Mouse (Mus musculus) CH12.LX (cell line): ENCODE measurements around the gene Atn1. TPM values are rescaled to one million over a fixed set of nuclear protein-coding genes. Genes with fewer than 3 reads are reported as not detected.

ENCODE experiments used
- DNase-seq: peaks from one replicate; pipeline ENCODE4 v3.0.0-alpha.2; 2013; ENCODE audit errors: extremely low read depth
- H3K27ac ChIP-seq: 2 replicates; pipeline ENCODE4 v1.5.1; 2012; ENCODE audit warnings: low read depth, mild to moderate bottlenecking, control low read depth, moderate library complexity; ENCODE audit not compliant: insufficient read depth
- H3K27me3 ChIP-seq: replicated peaks from 2 replicates; pipeline ENCODE3; 2012; ENCODE audit warnings: inconsistent platforms
- H3K36me3 ChIP-seq, 2 experiments: replicated peaks in 1 of 2; 2 replicates each; pipeline versions ENCODE3 to v1.6.1; 2012; ENCODE audit warnings: inconsistent platforms in 1 of 2, low read length in 1 of 2, mild to moderate bottlenecking in 1 of 2, mixed read lengths in 1 of 2, moderate library complexity in 1 of 2; ENCODE audit not compliant: control insufficient read depth in 1 of 2, insufficient read depth in 1 of 2
- H3K4me1 ChIP-seq, 2 experiments: 2 replicates each; pipeline ENCODE4 v1.6.1; 2012; ENCODE audit warnings: inconsistent platforms in 1 of 2, moderate library complexity in 1 of 2; ENCODE audit not compliant: insufficient read depth in 2 of 2, control insufficient read depth in 1 of 2
- H3K4me2 ChIP-seq: 2 replicates; pipeline ENCODE4 v1.6.1; 2012; ENCODE audit warnings: low read depth, mild to moderate bottlenecking, control low read depth; ENCODE audit not compliant: poor library complexity, insufficient read depth, severe bottlenecking
- H3K4me3 ChIP-seq, 3 experiments: fragments of 150-350 bp in 1 of 3; sonication (generic) in 1 of 3; replicated peaks in 1 of 3; 2 replicates each; pipeline versions ENCODE3 to v1.5.1; 2011 to 2012; ENCODE audit warnings: low read depth in 2 of 3, low read length in 2 of 3, mild to moderate bottlenecking in 2 of 3, moderate library complexity in 2 of 3, control low read depth in 1 of 3, improper control_type of control experiment in 1 of 3, inconsistent platforms in 1 of 3, mixed read lengths in 1 of 3; ENCODE audit not compliant: poor library complexity in 1 of 3
- H3K79me2 ChIP-seq: replicated peaks from 2 replicates; pipeline ENCODE4 v1.6.1; 2012; ENCODE audit warnings: mild to moderate bottlenecking, moderate library complexity; ENCODE audit not compliant: control insufficient read depth, poor library complexity, insufficient read depth, severe bottlenecking; ENCODE audit errors: extremely low read depth
- H3K9ac ChIP-seq: 2 replicates; pipeline ENCODE4 v1.6.1; 2012; ENCODE audit warnings: low read depth, mild to moderate bottlenecking, control low read depth, moderate library complexity; ENCODE audit not compliant: insufficient read depth
- H3K9me3 ChIP-seq: replicated peaks from 2 replicates; pipeline ENCODE3; 2012; ENCODE audit warnings: low read length, inconsistent platforms, mixed read lengths
- CHD1 ChIP-seq: IDR thresholded peaks from 2 replicates; pipeline ENCODE4 v1.6.1; 2012; ENCODE audit warnings: low read depth, low read length, improper control_type of control experiment, inconsistent platforms
- CHD2 ChIP-seq: IDR thresholded peaks from 2 replicates; pipeline ENCODE4 v1.6.1; 2011; ENCODE audit warnings: low read length, improper control_type of control experiment
- CTCF ChIP-seq, 2 experiments: IDR thresholded peaks in 1 of 2; conservative IDR thresholded peaks in 1 of 2; 2 replicates each; pipeline ENCODE4 v1.5.1; 2011 to 2012; ENCODE audit warnings: low read depth in 2 of 2, low read length in 2 of 2, improper control_type of control experiment in 1 of 2, inconsistent platforms in 1 of 2, mild to moderate bottlenecking in 1 of 2, moderate library complexity in 1 of 2
- HCFC1 ChIP-seq: IDR thresholded peaks from 2 replicates; pipeline ENCODE4 v1.6.1; 2012; ENCODE audit warnings: low read depth, mild to moderate bottlenecking, inconsistent platforms, low read length, improper control_type of control experiment
- JUND ChIP-seq: conservative IDR thresholded peaks from 2 replicates; pipeline ENCODE4 v1.6.1; 2011; ENCODE audit warnings: low read depth, low read length, improper control_type of control experiment
- MEF2A ChIP-seq: IDR thresholded peaks from 2 replicates; pipeline ENCODE4 v1.6.1; 2014; ENCODE audit warnings: low read depth, mild to moderate bottlenecking, inconsistent platforms, low read length, improper control_type of control experiment, borderline replicate concordance
- MXI1 ChIP-seq: IDR thresholded peaks from 2 replicates; pipeline ENCODE4 v1.6.1; 2011; ENCODE audit warnings: mild to moderate bottlenecking, low read depth, low read length, improper control_type of control experiment
- MYC ChIP-seq: IDR thresholded peaks from 2 replicates; pipeline ENCODE4 v1.6.1; 2011; ENCODE audit warnings: low read depth, mild to moderate bottlenecking, improper control_type of control experiment, low read length
- NELFE ChIP-seq: IDR thresholded peaks from 2 replicates; pipeline ENCODE4 v1.6.1; 2011; ENCODE audit warnings: low read depth, low read length, improper control_type of control experiment
- POLR2AphosphoS2 ChIP-seq: IDR thresholded peaks from 2 replicates; pipeline ENCODE4 v1.6.1; 2011; ENCODE audit warnings: low read depth, low read length, improper control_type of control experiment
- RCOR1 ChIP-seq: conservative IDR thresholded peaks from 2 replicates; pipeline ENCODE4 v1.6.1; 2012; ENCODE audit warnings: low read depth, mild to moderate bottlenecking, inconsistent platforms, low read length, improper control_type of control experiment
- TCF12 ChIP-seq: IDR thresholded peaks from 2 replicates; pipeline ENCODE4 v1.6.1; 2014; ENCODE audit warnings: low read depth, mild to moderate bottlenecking, inconsistent platforms, low read length, improper control_type of control experiment
- UBTF ChIP-seq: IDR thresholded peaks from 2 replicates; pipeline ENCODE4 v1.6.1; 2012; ENCODE audit warnings: low read depth, mild to moderate bottlenecking, inconsistent platforms, low read length, improper control_type of control experiment, moderate library complexity
- USF2 ChIP-seq: conservative IDR thresholded peaks from 2 replicates; pipeline ENCODE4 v1.6.1; 2011; ENCODE audit warnings: low read depth, low read length, improper control_type of control experiment
- ZC3H11A ChIP-seq: IDR thresholded peaks from 2 replicates; pipeline ENCODE4 v1.6.1; 2012; ENCODE audit warnings: low read depth, mild to moderate bottlenecking, inconsistent platforms, low read length, improper control_type of control experiment
- ZKSCAN1 ChIP-seq: IDR thresholded peaks from 2 replicates; pipeline ENCODE4 v1.6.1; 2012; ENCODE audit warnings: low read depth, inconsistent platforms, low read length, improper control_type of control experiment, borderline replicate concordance
- dilution Hi-C: fragments of 300-500 bp; cut with MboI; formaldehyde crosslinking; loops from 2 replicates; pipeline ENCODE4 v1.14.3; 2020; ENCODE audit warnings: low sequenced_read_pairs; ENCODE audit not compliant: extremely low pct_unique_long_range_greater_than_20kb, extremely low pct_ligation_motif_present
- in situ Hi-C: fragments of 300-500 bp; cut with MboI; formaldehyde crosslinking; loops from 3 replicates; pipeline ENCODE4 v1.14.3; 2019; ENCODE audit warnings: low sequenced_read_pairs, low pct_ligation_motif_present, low pct_unique_long_range_greater_than_20kb, mixed read lengths
- polyA plus RNA-seq: library from polyadenylated mRNA; unstranded; fragments of >175 nt; gene quantifications from 2 replicates; pipeline ENCODE4 v1.2.1, GENCODE M21; 2012; ENCODE audit warnings: low read depth; ENCODE audit not compliant: insufficient read length
- total RNA-seq, 2 experiments: library from RNA; depleted of rRNA; stranded (reverse); fragments of 300-350 nt in 1 of 2; fragments of >200 nt in 1 of 2; gene quantifications; 2 replicates each; pipeline ENCODE4 v1.2.3; 2012 to 2014

The Atn1 gene
- total and polyA plus RNA-seq, 3 experiments, result 1.7 to 35.1 (median 4.6) TPM

DNA sequence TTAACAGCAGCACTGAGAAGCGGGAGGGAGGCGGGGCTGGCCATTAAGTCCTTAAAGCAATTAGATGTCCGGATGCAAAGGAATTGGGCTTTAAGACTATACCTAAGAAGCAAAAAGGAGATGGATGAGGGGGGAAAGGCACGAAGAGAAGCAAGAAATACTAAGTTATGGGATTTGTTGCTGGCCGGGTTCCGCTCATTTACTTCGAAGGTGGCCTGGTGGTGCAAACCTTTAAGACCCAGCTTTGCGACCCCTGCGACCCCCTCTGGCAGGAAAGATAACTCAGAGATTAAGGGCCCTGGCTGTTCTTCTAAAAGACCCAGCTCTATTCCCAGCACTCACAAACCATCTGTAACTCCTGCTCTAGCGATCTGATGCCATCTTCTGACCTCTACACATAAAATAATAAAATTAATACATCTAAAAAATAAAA is 23.7 kb upstream of the Atn1 start:
- Histone ChIP-seq H3K4me2 (no peak overlapping the region), H3K4me1 (peaks cover 6 to 11% of the 10 kb centered on the region in 2 experiments; a peak in 3 of 4 replicates), H3K27ac (no peak overlapping the region), H3K36me3 (no peaks in the 10 kb centered on the region)
- dilution Hi-C loops, result no loop called here
- TF ChIP-seq JUND (no peak), CTCF (conservative IDR thresholded peaks at IDR 0.05 in 1 of 2, IDR thresholded peaks at IDR 0.05 in 1 of 2; ENCODE audit: low read depth in 2 of 2, low read length in 2 of 2) (no peak), MYC (no peak), HCFC1 (no peak), CHD1 (no peak), RCOR1 (no peak), NELFE (no peak), TCF12 (no peak), USF2 (no peak), ZC3H11A (no peak)
- TF ChIP-seq, all 38 proteins: peak for 0
- peaks cover 9% of the 10 kb centered on the region for H3K27me3 ChIP-seq
- H3K79me2 ChIP-seq, result no peaks in the 10 kb centered on the region
- no peak for DNase-seq
- H3K9ac ChIP-seq, result no peak overlapping the region
- H3K4me3 ChIP-seq, result no peak overlapping the region
- peaks cover 5% of the 10 kb centered on the region for H3K9me3 ChIP-seq
- in situ Hi-C loops, result no loop called here

DNA sequence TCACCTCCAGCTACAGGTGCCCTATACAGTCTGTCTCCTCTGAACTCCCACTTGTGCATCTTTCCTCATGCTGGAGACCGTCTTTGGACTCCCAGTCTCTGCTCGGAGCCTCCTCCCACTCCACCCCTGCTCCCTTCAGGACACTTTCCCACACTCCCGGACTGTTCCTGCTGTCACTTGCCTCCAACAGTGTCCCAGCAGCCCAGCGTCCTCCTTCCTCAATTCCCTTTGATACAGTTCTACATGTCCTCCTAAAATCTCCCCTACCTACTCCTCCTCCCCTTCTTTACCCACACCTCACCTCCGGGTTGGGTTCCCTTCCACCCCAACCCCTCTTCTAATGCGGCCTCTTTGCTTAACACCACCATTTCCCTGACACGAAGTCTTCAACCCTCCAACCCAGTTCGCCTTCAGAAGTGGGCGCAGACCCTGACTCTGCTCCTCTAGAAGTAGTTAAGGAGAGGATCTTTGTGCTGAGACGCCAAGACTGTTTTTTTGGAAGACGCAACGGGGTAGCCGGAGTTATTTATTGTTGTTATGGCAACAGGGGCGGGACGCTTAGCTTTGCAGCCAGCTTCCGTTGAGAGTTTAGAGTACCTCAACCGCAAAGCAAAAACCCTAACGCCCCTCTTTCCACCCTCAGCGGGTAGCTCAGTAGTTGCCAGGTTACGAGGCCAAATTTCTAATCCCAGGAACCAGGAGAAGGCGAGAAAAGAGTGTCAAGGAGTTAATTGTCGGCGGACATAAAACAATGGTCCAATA is 23.1 kb upstream of the Atn1 start, which contains the start of gene Lrrc23:
Lrrc23 (minus strand) TSS at position 506 of the 762 bp plus-strand sequence.
- Histone ChIP-seq H3K9ac (no peak within 1 kb of the TSS), H3K36me3 (no peaks in the 10 kb centered on the region), H3K79me2 (no peaks in the 10 kb centered on the region), H3K9me3 (peaks cover 5% of the 10 kb centered on the region), H3K4me1 (peaks cover 6 to 11% of the 10 kb centered on the region in 2 experiments; a peak in 3 of 4 replicates), H3K4me3 (no peak within 1 kb of the TSS), H3K27me3 (peaks cover 11% of the 10 kb centered on the region), H3K27ac (no peak within 1 kb of the TSS), H3K4me2 (peak within 1 kb of the TSS; percentile 42; the same call in 1 of the 2 replicates)
- DNase-seq, result no peak
- TF ChIP-seq ZKSCAN1 (no peak), MXI1 (peak; percentile 51)
- in situ Hi-C loops, result no loop called here
- dilution Hi-C loops, result no loop called here

DNA sequence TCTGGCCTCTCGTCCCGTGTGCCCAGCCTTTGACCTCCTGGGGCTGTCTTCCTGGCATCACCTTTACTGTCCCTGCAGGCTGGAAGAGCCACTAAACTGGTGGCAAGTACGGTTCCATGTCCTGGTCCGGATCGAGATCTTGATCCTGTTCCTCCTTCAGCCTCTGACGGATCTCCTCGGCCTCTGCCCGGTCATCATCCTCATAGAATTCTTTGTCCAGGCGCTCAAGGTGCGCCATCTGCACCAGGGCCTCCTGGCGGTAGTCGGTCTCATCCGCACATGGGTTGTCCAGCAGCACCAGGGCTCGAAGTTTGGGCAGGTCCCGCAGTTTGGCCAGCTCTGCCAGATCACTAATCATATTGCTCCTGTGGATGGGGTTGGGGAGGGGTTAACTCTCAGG is 14.2 kb upstream of the Atn1 start:
- no peak overlapping the region for H3K4me3 ChIP-seq
- TF ChIP-seq MEF2A (no peak), CHD1 (no peak), ZC3H11A (no peak), UBTF (no peak), JUND (no peak), USF2 (no peak), NELFE (no peak), POLR2AphosphoS2 (no peak), CHD2 (no peak)
- TF ChIP-seq, all 38 proteins: peak for 0
- DNase-seq, result no peak
- Histone ChIP-seq H3K9me3 (no peaks in the 10 kb centered on the region), H3K9ac (no peak overlapping the region), H3K79me2 (no peaks in the 10 kb centered on the region), H3K27me3 (peaks cover 19% of the 10 kb centered on the region), H3K4me1 (peaks cover 7 to 33% of the 10 kb centered on the region in 2 experiments), H3K27ac (no peak overlapping the region), H3K36me3 (peaks cover 14 to 23% of the 10 kb centered on the region in 2 experiments), H3K4me2 (no peak overlapping the region)
- dilution Hi-C loops, result no loop called here
- in situ Hi-C loops, result no loop called here
